In the genomic region with DNA sequence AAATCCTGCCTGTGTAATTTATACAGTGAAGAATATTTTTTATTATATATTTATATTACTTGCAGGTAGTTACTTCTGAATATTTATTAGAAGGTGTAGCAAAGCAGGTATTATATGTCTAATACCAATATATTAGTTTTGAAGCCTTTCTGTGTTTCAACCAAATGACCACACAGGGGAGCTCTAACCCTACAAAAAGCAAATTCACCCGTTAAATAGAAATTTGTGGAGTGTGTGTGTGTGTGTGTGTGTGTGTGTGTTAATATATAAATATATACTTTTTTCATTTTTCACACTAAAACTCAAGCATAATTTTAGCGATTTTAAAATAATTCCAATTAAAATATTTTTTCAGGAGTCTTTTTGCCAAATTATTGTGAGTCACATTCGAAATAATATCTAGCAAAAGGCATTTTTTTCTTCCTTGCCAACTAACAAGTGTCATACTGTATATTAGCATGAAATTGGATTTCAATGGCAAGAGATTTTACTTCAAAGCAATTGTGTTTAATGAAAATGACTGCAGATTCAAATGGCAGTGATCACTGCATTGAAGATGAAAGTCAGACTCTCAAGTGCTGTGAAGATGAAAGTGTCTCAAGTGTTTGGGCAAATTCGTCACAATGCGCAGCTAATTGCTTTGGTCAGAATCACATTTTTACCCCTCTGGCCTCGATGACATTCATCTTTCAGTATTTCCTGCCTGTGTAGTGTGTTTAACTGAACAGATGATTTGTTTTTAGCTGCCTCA, we compare ENCODE assay signal across 9 mouse cellular contexts.
DNase-seq lines count a peak whose midpoint lies in the region; ATAC-seq and TF ChIP-seq lines count a peak whose summit lies in the region.
"Had no signal": no experiment of that assay in that cellular context is flagged by ENCODE, and none has a peak within 500 bp of the region (broad histone marks: within the 10 kb centered on the region; RNA-seq: fewer than 3 reads in every experiment).

No protein-coding gene starts in this region.

- no peaks in the 10 kb centered on the region for H3K9me3 ChIP-seq in midbrain, embryonic 14.5 days (ENCODE audit: control insufficient read depth, low read length)
- H3K9me3 ChIP-seq: liver, embryonic 15.5 days had no signal

- no peak for TF ChIP-seq POLR2A in brain, embryonic 14.5 days (IDR thresholded peaks at IDR 0.05; ENCODE audit: borderline replicate concordance, extremely low read depth, insufficient read depth, insufficient read length, poor library complexity, severe bottlenecking)

- no peak overlapping the region for H3K9ac ChIP-seq in midbrain, embryonic 14.5 days (replicated peaks; ENCODE audit: low read length)
- H3K9ac ChIP-seq: liver, embryonic 15.5 days had no signal

- peak; percentile 67; the same call in 1 of the 2 replicates for ATAC-seq in midbrain, embryonic 14.5 days (ENCODE audit: low FRiP score, low TSS enrichment)
- no peak for ATAC-seq in inflammation-experienced regulatory T-cells, adult 6 months

- no peaks in the 10 kb centered on the region for H3K27me3 ChIP-seq in midbrain, embryonic 14.5 days (ENCODE audit: control insufficient read depth, insufficient read depth, low read length)
- H3K27me3 ChIP-seq: liver, embryonic 15.5 days had no signal

- no peaks in the 10 kb centered on the region for H3K4me1 ChIP-seq in midbrain, embryonic 14.5 days (ENCODE audit: control insufficient read depth, insufficient read depth, low read length)
- H3K4me1 ChIP-seq: liver, embryonic 15.5 days had no signal

- H3K27ac ChIP-seq in midbrain, embryonic 14.5 days (replicated peaks; ENCODE audit: low read depth, low read length): no peak overlapping the region
- H3K27ac ChIP-seq: liver, embryonic 15.5 days had no signal

- 40% methylated on average over 6 of the region's 6 CpGs for WGBS in midbrain, embryonic 14.5 days

- H3K4me2 ChIP-seq in midbrain, embryonic 14.5 days (ENCODE audit: low read length): no peak overlapping the region
- H3K4me2 ChIP-seq: liver, embryonic 15.5 days had no signal

- peak; percentile 8 to 17 for DNase-seq in layer of hippocampus, postnatal 10 days (ENCODE audit: low spot score in 2 of 2)
- no peak for DNase-seq in layer of hippocampus, adult 8-10 months (ENCODE audit: low spot score in 2 of 2)
- DNase-seq in MEL-GATA-1-ER (ENCODE audit: extremely low read depth, low read depth): peak; percentile 6
- DNase-seq in brain, embryonic 14.5 days (ENCODE audit: low read depth): peak; percentile 76
- peak; percentile 81 for DNase-seq in midbrain, embryonic 14.5 days
- DNase-seq in thymus, adult 18-20 months: no peak

- no peak overlapping the region for H3K4me3 ChIP-seq in midbrain, embryonic 14.5 days (replicated peaks; ENCODE audit: low read depth, low read length)
- H3K4me3 ChIP-seq: erythroblast, embryonic 14.5 days; liver, embryonic 15.5 days had no signal

- no peaks in the 10 kb centered on the region for H3K36me3 ChIP-seq in midbrain, embryonic 14.5 days (ENCODE audit: control insufficient read depth, insufficient read depth, low read length)
- H3K36me3 ChIP-seq: liver, embryonic 15.5 days had no signal

- no peak for TF ChIP-seq CTCF in brain, embryonic 14.5 days (IDR thresholded peaks at IDR 0.05; ENCODE audit: borderline replicate concordance, extremely low read depth, insufficient read depth, insufficient read length)

Comparison
In these comparisons a context has a peak if more than half of its experiments do, and no peak if none do; other contexts are left out.
1. DNase-seq: peak in layer of hippocampus, postnatal 10 days (2 of 2), MEL-GATA-1-ER (single experiment), brain, embryonic 14.5 days (single experiment) and midbrain, embryonic 14.5 days (single experiment); none in layer of hippocampus, adult 8-10 months (0 of 2) and thymus, adult 18-20 months (0 of 2).